Comparison of ENCODE assay signal across 9 mouse cellular contexts in genomic region chr10:66919953-66920760, GRCm38 (mm10).
DNase-seq lines count a peak whose midpoint lies in the region; ATAC-seq and TF ChIP-seq lines count a peak whose summit lies in the region.
"Had no signal": no experiment of that assay in that cellular context is flagged by ENCODE, and none has a peak within 500 bp of the region (broad histone marks: within the 10 kb centered on the region; RNA-seq: fewer than 3 reads in every experiment).

No protein-coding gene starts in this region.

- DNase-seq in thymus, adult 2 months: peak; percentile 29
- no peak for DNase-seq in thymus, adult 18-20 months
- DNase-seq in embryonic facial prominence, embryonic 11.5 days (ENCODE audit: low spot score): peak; percentile 87
- peak; percentile 81 to 84 for DNase-seq in heart, adult 2 months
- peak; percentile 91 for DNase-seq in kidney, adult 18-20 months
- peak; percentile 82 for DNase-seq in limb, embryonic 11.5 days (ENCODE audit: low spot score)

- no peaks in the 10 kb centered on the region for H3K9me3 ChIP-seq in embryonic facial prominence, embryonic 11.5 days (replicated peaks; ENCODE audit: control insufficient read depth, low read length)
- no peaks in the 10 kb centered on the region for H3K9me3 ChIP-seq in limb, embryonic 11.5 days (ENCODE audit: control insufficient read depth, low read length)
- no peaks in the 10 kb centered on the region for H3K9me3 ChIP-seq in midbrain, embryonic 12.5 days
- H3K9me3 ChIP-seq: G1E had no signal

- peak overlapping the region; percentile 45 for H3K4me3 ChIP-seq in thymus, adult 2 months (ENCODE audit: control insufficient read depth, insufficient read depth, low read length)
- H3K4me3 ChIP-seq in embryonic facial prominence, embryonic 11.5 days (ENCODE audit: low read depth, low read length): no peak overlapping the region
- peak overlapping the region; percentile 49 for H3K4me3 ChIP-seq in heart, adult 2 months
- H3K4me3 ChIP-seq in limb, embryonic 11.5 days (ENCODE audit: low read depth, low read length): no peak overlapping the region; the same call in 1 of the 2 replicates
- H3K4me3 ChIP-seq in midbrain, embryonic 12.5 days: peak overlapping the region; percentile 19
- peak overlapping the region; percentile 45 for H3K4me3 ChIP-seq in small intestine, adult 2 months (ENCODE audit: low read depth, low read length)

- 3% methylated on average over 14 of the region's 14 CpGs for WGBS in thymus, adult 2 months
- WGBS in embryonic facial prominence, embryonic 11.5 days: 2% methylated on average over 14 of the region's 14 CpGs
- WGBS in heart, adult 2 months: 3% methylated on average over 14 of the region's 14 CpGs
- 1% methylated on average over 14 of the region's 14 CpGs for WGBS in limb, embryonic 11.5 days
- WGBS in midbrain, embryonic 12.5 days: under 1% methylated on average over 13 of the region's 14 CpGs
- 3% methylated on average over 14 of the region's 14 CpGs for WGBS in small intestine, adult 2 months

- TF ChIP-seq POLR2A in thymus, adult 2 months (IDR thresholded peaks at IDR 0.05; ENCODE audit: control insufficient read depth, extremely low read depth, insufficient read depth, low read length, poor library complexity): no peak
- 0 out of 2 replicates have a peak, but pooled peaks have one; percentile 17 for TF ChIP-seq POLR2A in heart, adult 2 months (IDR thresholded peaks at IDR 0.05; ENCODE audit: insufficient read depth, low read depth, low read length)
- no peak for TF ChIP-seq POLR2A in small intestine, adult 2 months (IDR thresholded peaks at IDR 0.05; ENCODE audit: low read depth, low read length)

- intact Hi-C loops in heart, adult 2 months (cut with DNase I): loop anchor here (5.0 kb wide), 1 partner anchor 37 kb away; no protein-coding TSS in a partner anchor

- peak overlapping the region; percentile 32 for H3K4me2 ChIP-seq in embryonic facial prominence, embryonic 11.5 days (ENCODE audit: low read depth, low read length)
- H3K4me2 ChIP-seq in limb, embryonic 11.5 days (ENCODE audit: low read depth, severe bottlenecking): peak overlapping the region; percentile 42
- peak overlapping the region; percentile 47 for H3K4me2 ChIP-seq in midbrain, embryonic 12.5 days (replicated peaks)

- no peaks in the 10 kb centered on the region for H3K36me3 ChIP-seq in thymus, adult 2 months (ENCODE audit: control insufficient read depth, insufficient read depth, low read length)
- no peaks in the 10 kb centered on the region for H3K36me3 ChIP-seq in embryonic facial prominence, embryonic 11.5 days (replicated peaks; ENCODE audit: control insufficient read depth, insufficient read depth, low read depth, low read length)
- no peaks in the 10 kb centered on the region; the same call in 1 of the 2 replicates for H3K36me3 ChIP-seq in heart, adult 2 months (ENCODE audit: control insufficient read depth, insufficient read depth, low read length)
- no peaks in the 10 kb centered on the region for H3K36me3 ChIP-seq in limb, embryonic 11.5 days (ENCODE audit: control insufficient read depth, insufficient read depth, low read length)
- H3K36me3 ChIP-seq in midbrain, embryonic 12.5 days: no peaks in the 10 kb centered on the region
- no peaks in the 10 kb centered on the region for H3K36me3 ChIP-seq in small intestine, adult 2 months (ENCODE audit: control insufficient read depth, insufficient read depth, low read length)
- H3K36me3 ChIP-seq: G1E had no signal

- no peak for TF ChIP-seq CTCF in thymus, adult 2 months (IDR thresholded peaks at IDR 0.05; ENCODE audit: borderline replicate concordance, control insufficient read depth, extremely low read depth, insufficient read depth, low read length, poor library complexity)
- 0 out of 2 replicates have a peak, but pooled peaks have one; percentile 1 for TF ChIP-seq CTCF in heart, adult 2 months (IDR thresholded peaks at IDR 0.05)
- TF ChIP-seq CTCF in small intestine, adult 2 months (IDR thresholded peaks at IDR 0.05; ENCODE audit: extremely low read depth, insufficient read length, insufficient replicate concordance, low read depth, low read length): no peak

- no peaks in the 10 kb centered on the region for H3K79me2 ChIP-seq in heart, adult 2 months (replicated peaks; ENCODE audit: control insufficient read depth, insufficient read depth, low read length)

- TF ChIP-seq EP300 in heart, adult 2 months (IDR thresholded peaks at IDR 0.05; ENCODE audit: insufficient read depth, low read depth, low read length): peak; percentile 31; the same call in 1 of the 2 replicates

- H3K27ac ChIP-seq in thymus, adult 2 months (ENCODE audit: control insufficient read depth, insufficient read depth, low read length): no peak overlapping the region
- peak overlapping the region; percentile 82; the same call in 1 of the 2 replicates for H3K27ac ChIP-seq in embryonic facial prominence, embryonic 11.5 days (replicated peaks; ENCODE audit: low read depth, low read length)
- peak overlapping the region; percentile 72 for H3K27ac ChIP-seq in heart, adult 2 months
- peak overlapping the region; percentile 82 for H3K27ac ChIP-seq in limb, embryonic 11.5 days (replicated peaks; ENCODE audit: low read depth, low read length)
- peak overlapping the region; percentile 85 for H3K27ac ChIP-seq in midbrain, embryonic 12.5 days (replicated peaks)
- H3K27ac ChIP-seq in small intestine, adult 2 months (ENCODE audit: insufficient read depth, low read depth, low read length): peak overlapping the region; percentile 95

- H3K9ac ChIP-seq in embryonic facial prominence, embryonic 11.5 days (replicated peaks; ENCODE audit: low read length): peak overlapping the region; percentile 2; the same call in 1 of the 2 replicates
- H3K9ac ChIP-seq in heart, adult 2 months (ENCODE audit: low read depth, low read length): peak overlapping the region; percentile 50
- no peak overlapping the region for H3K9ac ChIP-seq in limb, embryonic 11.5 days (ENCODE audit: low read length)
- no peak overlapping the region for H3K9ac ChIP-seq in midbrain, embryonic 12.5 days (replicated peaks)

- H3K27me3 ChIP-seq in thymus, adult 2 months (ENCODE audit: control insufficient read depth, insufficient read depth, low read length): no peaks in the 10 kb centered on the region
- H3K27me3 ChIP-seq in embryonic facial prominence, embryonic 11.5 days (ENCODE audit: control insufficient read depth, insufficient read depth, low read length): no peaks in the 10 kb centered on the region
- H3K27me3 ChIP-seq in heart, adult 2 months (ENCODE audit: control insufficient read depth, insufficient read depth, low read length): no peaks in the 10 kb centered on the region
- no peaks in the 10 kb centered on the region for H3K27me3 ChIP-seq in limb, embryonic 11.5 days (ENCODE audit: control insufficient read depth, insufficient read depth, low read length)
- H3K27me3 ChIP-seq in midbrain, embryonic 12.5 days: peaks cover 2% of the 10 kb centered on the region; the same call in 1 of the 2 replicates
- H3K27me3 ChIP-seq in small intestine, adult 2 months (ENCODE audit: control insufficient read depth, insufficient read depth, low read length): no peaks in the 10 kb centered on the region

- H3K4me1 ChIP-seq in thymus, adult 2 months (replicated peaks; ENCODE audit: control insufficient read depth, insufficient read depth, low read length): peaks cover 3% of the 10 kb centered on the region; the same call in 1 of the 2 replicates
- peaks cover 7% of the 10 kb centered on the region for H3K4me1 ChIP-seq in embryonic facial prominence, embryonic 11.5 days (ENCODE audit: control insufficient read depth, insufficient read depth, low read length)
- peaks cover 15% of the 10 kb centered on the region for H3K4me1 ChIP-seq in heart, adult 2 months (ENCODE audit: control insufficient read depth, insufficient read depth, low read length)
- H3K4me1 ChIP-seq in limb, embryonic 11.5 days (ENCODE audit: control insufficient read depth, insufficient read depth, low read length): peaks cover 28% of the 10 kb centered on the region
- peaks cover 47% of the 10 kb centered on the region for H3K4me1 ChIP-seq in midbrain, embryonic 12.5 days
- H3K4me1 ChIP-seq in small intestine, adult 2 months (ENCODE audit: control insufficient read depth, insufficient read depth, insufficient read length, low read length): peaks cover 25% of the 10 kb centered on the region

- peak; percentile 72 for ATAC-seq in embryonic facial prominence, embryonic 11.5 days (replicated peaks; ENCODE audit: insufficient number of reproducible peaks, low FRiP score, low TSS enrichment, low read depth)
- peak; percentile 75 for ATAC-seq in limb, embryonic 11.5 days (ENCODE audit: insufficient number of reproducible peaks, low FRiP score, low TSS enrichment, low read depth)
- ATAC-seq in midbrain, embryonic 12.5 days (ENCODE audit: low FRiP score, low read depth): peak; percentile 90

Comparison
In these comparisons a context has a peak if more than half of its experiments do, and no peak if none do; other contexts are left out.
1. DNase-seq: peak in thymus, adult 2 months (single experiment), embryonic facial prominence, embryonic 11.5 days (single experiment), heart, adult 2 months (2 of 2), kidney, adult 18-20 months (single experiment) and limb, embryonic 11.5 days (single experiment); none in thymus, adult 18-20 months (0 of 2).
2. H3K4me3 ChIP-seq: peak in thymus, adult 2 months (single experiment), heart, adult 2 months (single experiment), midbrain, embryonic 12.5 days (single experiment) and small intestine, adult 2 months (single experiment); none in embryonic facial prominence, embryonic 11.5 days (single experiment) and limb, embryonic 11.5 days (single experiment).
3. H3K9ac ChIP-seq: peak in embryonic facial prominence, embryonic 11.5 days (single experiment) and heart, adult 2 months (single experiment); none in limb, embryonic 11.5 days (single experiment) and midbrain, embryonic 12.5 days (single experiment).
4. Peak in every context shown above with its lines, with median percentiles within 50 percentile points of each other: ATAC-seq and H3K4me2 ChIP-seq.